Mouse (Mus musculus) brain, embryonic 18.5 days (tissue): ENCODE data around the gene Trub2.

Source experiments
- DNase-seq: peaks from one replicate; pipeline ENCODE4 v3.0.0-alpha.2; 2012; ENCODE audit warnings: low read depth, low spot score

Gene Trub2

DNA sequence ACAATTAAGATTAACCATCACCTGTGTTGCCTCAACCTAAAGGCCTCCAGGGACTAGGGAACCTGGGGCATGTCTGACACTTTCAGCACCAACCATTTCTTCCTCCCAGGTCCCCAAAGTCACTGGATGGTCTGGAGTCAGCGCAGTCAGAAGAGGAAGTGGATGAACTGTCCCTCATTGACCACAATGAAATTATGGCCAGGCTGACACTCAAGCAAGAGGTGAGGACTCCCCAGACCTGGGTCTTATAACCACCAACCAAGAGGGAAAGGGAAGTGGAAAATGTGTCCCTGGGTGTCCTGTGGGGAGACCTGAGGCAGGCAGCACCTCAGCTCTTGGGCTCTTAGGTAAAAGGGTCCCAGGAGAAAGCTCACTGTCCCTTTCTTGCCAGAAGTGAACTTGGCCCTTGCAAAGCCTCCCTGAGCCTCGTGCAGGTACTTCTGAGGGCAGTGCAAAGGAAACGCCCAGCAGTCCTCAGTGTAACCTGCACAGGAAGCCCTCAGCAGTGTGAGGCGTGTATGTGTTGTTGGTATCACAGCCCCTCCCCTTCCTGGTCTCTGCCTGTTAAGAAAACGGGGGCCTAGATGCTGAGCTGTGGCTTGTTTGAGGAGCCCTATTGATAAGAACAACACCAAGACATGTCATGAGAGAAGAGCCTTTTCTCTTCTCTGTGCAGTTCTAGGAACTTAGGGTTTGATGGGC is 63.5 kb downstream of the Trub2 start:
- DNase-seq: no peak

DNA sequence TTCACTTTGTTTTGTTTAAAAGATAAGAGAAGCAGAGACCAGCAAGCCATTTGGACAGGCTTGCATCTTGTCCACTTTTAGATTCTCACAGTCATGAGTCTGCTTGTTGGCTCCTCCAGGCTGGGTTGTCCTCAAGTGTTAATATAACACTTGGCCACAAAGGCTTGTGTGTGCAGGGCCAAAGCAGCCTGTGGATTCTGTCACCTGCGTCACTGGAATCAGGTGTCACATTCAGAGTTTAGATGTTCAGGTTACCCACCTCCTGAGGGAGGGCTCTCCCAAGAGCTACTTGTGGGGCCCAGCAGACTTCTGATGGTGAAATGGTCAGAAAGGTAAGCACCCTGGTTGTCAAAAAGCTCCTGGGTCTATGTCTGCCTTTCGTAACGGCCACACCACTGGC is 65.2 kb downstream of the Trub2 start:
- no peak for DNase-seq

DNA sequence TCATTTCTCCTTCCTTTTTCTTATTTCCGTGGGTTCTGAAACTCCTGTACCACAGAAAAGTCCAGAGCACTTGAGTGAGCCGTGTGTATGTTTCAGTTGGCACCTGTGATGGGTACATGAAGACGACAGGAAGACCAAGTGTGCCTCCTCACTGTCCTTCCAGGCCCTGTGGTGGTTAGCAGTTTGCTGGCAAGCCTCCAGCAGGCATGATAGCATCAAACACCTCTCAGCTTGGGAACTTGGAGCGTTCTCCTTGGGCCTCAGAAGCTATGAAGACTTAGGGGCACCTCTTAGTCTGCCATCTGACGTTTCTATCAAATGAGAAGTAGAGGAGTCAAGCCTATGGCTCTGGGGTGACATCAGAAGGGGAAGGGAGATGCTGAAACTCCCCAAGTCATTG is 69.7 kb downstream of the Trub2 start:
- DNase-seq: no peak

DNA sequence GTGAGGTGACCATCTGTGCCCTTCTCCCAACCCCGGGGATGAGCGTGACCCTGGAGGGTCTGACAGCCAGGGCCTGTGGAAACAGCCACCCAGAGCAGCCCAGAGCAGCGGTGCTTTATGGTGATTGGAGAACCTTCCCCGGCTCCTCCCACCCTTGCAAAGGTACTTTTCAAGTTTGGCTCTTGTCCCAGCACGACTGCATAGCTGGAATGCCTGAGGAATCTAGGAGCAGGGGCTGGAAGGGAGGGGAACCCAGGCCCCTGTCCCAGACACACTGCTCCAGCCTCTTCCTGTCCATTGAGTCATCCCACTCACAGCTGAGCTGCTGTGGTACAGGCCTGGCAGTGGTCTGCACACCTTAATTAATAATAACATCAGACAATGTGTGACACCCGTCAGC is 71.6 kb downstream of the Trub2 start:
- DNase-seq: no peak

DNA sequence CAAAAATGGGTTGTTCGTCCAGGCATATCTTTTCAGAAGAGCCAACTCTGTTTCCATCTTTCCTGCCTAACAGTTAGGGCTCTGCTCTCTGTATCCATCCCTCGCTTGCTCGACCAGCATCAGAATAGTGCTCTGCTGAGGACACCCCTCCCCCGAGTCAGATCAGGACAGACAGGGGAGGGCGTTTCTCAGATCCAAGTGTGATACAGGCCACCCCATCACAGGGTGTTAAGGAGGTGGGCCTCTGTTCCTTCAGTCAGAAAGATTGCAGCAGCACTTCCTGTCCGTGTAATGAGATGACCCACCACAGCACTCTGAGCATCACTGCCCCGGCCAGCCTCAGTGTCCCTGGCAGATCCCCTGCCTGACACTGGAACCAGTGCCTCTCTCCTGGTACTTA is 72.2 kb downstream of the Trub2 start:
- no peak for DNase-seq

DNA sequence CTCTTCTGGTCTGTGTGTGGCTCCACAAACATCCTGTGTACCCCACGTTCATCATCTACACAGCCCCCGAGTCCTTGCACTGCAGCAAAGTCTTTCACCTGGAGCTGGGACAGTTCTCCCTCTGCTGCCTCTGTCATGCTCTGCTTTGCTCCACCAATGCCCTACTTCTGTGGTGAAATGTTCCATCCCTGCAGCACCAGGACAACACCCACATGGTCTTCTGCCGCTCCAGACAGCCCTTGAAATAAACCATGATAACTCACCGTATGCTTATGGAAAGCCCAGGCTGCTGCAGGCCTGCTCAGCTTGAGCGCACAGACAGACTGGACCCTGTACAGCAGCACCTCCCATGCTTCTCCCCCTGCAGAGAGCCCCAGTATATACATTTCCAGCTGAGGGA is 74.2 kb downstream of the Trub2 start:
- DNase-seq: no peak

DNA sequence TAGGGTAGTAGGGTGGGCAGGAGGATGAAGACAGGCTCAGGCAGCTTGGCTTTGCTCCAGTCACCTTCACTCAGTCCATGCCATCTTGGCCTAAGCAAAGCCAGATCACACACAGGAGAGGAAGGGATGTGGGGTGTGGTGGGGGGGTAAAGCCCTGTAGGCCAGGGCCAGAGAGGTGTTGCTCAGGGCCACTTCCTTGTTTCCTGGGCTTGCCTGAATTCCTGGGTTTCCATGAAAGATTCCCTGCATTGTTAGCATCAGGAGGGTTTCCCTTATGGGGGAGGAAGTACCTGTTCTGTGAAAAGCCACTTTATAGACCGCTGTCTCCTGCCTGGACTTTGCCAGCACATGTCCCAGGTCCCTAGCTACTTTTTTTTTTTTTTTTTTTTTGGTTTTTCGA is 74.8 kb downstream of the Trub2 start:
- DNase-seq: no peak

DNA sequence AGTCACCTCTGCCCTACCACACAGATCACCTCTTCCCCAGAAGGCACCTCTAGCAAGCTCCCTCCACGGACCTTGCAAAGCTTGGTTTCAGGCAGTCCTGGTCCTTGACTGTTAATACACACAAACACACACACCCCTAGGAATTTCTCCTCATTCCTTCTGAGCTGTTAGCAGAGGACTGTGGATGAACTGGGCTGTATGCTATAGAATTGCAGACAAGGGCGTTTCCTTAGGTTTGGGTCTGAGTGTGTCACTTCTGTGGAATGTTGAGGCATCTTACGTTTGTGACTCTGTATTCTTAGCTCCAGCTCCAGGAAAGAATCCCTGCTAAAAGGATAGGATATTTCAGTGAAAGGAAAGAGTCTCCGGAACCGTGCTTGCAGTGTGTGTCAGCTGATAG is 76.4 kb downstream of the Trub2 start:
- no peak for DNase-seq
